Mouse (Mus musculus): ENCODE measurements around the gene Elk3. TPM values are rescaled to one million over a fixed set of nuclear protein-coding genes. Genes with fewer than 3 reads are reported as not detected.

Gene Elk3
- polyA plus RNA-seq, 1 experiment: 10.8 TPM

DNA sequence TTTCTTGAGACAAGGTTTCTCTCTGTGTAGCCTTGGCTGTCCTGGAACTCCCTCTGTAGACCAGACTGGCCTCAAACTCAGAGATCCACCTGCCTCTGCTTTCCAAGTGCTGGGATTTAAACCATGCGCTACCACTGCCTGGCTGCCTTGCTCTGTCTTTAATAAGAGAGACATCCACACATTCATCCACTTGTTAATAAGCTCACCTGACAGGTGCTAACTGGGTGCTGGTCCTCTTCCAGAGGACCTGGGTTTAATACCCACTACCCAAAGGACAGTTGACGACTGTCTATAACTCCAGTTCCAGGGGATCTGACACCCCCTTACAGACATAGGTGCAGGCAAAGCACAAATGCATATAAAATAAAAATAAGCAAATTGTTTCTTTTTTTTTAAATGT lies 13.5 kb upstream of the Elk3 start:
- no peak overlapping the region for H3K4me3 ChIP-seq (ENCODE audit: low read depth, low read length)
- H3K36me3 ChIP-seq (ENCODE audit: control insufficient read depth, insufficient read depth, low read length): no peaks in the 10 kb centered on the region
- peaks cover 4% of the 10 kb centered on the region; the same call in 1 of the 2 replicates for H3K4me1 ChIP-seq (ENCODE audit: control insufficient read depth, insufficient read depth, insufficient read length, low read length)
- TF ChIP-seq CTCF (IDR thresholded peaks at IDR 0.05; ENCODE audit: extremely low read depth, insufficient read length, insufficient replicate concordance, low read depth, low read length): no peak
- no peak for TF ChIP-seq POLR2A (IDR thresholded peaks at IDR 0.05; ENCODE audit: low read depth, low read length)
- H3K27me3 ChIP-seq (ENCODE audit: control insufficient read depth, insufficient read depth, low read length): no peaks in the 10 kb centered on the region
- no peak overlapping the region for H3K27ac ChIP-seq (ENCODE audit: insufficient read depth, low read depth, low read length)
- WGBS: 94% methylated on average over 2 of the region's 2 CpGs

DNA sequence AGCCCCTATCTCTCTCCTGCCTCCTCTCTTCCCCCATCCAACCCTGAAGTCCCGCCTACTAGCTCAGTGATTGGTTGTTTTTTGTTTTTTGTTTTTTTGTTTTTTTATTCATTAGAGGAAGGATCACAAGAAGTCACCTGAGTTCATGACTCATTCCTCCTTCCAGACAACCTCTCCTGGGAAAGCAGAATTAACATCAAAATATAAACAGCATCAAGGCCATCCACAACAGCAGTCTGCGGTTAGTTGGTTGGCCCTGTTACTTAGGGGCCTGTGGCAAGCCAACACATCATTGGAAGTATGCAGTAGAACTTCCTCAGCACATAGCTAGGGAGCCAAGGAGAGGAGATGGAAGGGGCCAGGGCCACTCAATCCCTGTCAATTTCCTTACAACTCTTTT lies 12.7 kb upstream of the Elk3 start:
- H3K27ac ChIP-seq (ENCODE audit: insufficient read depth, low read depth, low read length): no peak overlapping the region
- H3K4me1 ChIP-seq (ENCODE audit: control insufficient read depth, insufficient read depth, insufficient read length, low read length): peaks cover 4% of the 10 kb centered on the region; the same call in 1 of the 2 replicates
- WGBS: 92% methylated on average over 2 of the region's 2 CpGs
- no peak for TF ChIP-seq POLR2A (IDR thresholded peaks at IDR 0.05; ENCODE audit: low read depth, low read length)
- TF ChIP-seq CTCF (IDR thresholded peaks at IDR 0.05; ENCODE audit: extremely low read depth, insufficient read length, insufficient replicate concordance, low read depth, low read length): no peak
- H3K36me3 ChIP-seq (ENCODE audit: control insufficient read depth, insufficient read depth, low read length): no peaks in the 10 kb centered on the region
- H3K27me3 ChIP-seq (ENCODE audit: control insufficient read depth, insufficient read depth, low read length): no peaks in the 10 kb centered on the region
- H3K4me3 ChIP-seq (ENCODE audit: low read depth, low read length): no peak overlapping the region

DNA sequence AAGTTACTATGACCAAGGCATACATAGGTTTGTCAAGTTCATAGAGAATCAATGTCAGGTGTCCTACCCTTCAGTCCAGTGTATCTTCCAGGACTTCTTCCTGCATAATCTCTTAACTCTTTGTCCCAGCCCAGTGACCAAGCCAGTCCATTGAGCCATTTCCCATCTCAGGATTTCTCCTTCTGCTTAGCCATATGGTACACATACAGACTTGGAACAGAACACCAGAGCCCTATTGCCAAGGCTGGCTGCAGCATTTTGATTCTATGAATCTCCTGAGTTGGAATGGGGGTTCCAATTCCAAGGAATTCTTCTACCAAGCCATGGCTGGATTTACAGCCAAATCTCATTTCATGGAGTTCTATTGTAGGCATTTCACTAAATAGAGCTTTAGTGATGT lies 10.8 kb upstream of the Elk3 start:
- Histone ChIP-seq H3K27ac (ENCODE audit: insufficient read depth, low read depth, low read length) (no peak overlapping the region), H3K27me3 (ENCODE audit: control insufficient read depth, insufficient read depth, low read length) (no peaks in the 10 kb centered on the region), H3K36me3 (ENCODE audit: control insufficient read depth, insufficient read depth, low read length) (no peaks in the 10 kb centered on the region), H3K4me3 (ENCODE audit: low read depth, low read length) (no peak overlapping the region), H3K4me1 (ENCODE audit: control insufficient read depth, insufficient read depth, insufficient read length, low read length) (peaks cover 4% of the 10 kb centered on the region; the same call in 1 of the 2 replicates)
- TF ChIP-seq POLR2A (IDR thresholded peaks at IDR 0.05; ENCODE audit: low read depth, low read length) (no peak), CTCF (IDR thresholded peaks at IDR 0.05; ENCODE audit: extremely low read depth, insufficient read length, insufficient replicate concordance, low read depth, low read length) (no peak)

GRCm38 (mm10) chr10:93320148-93320547 lies 9.2 kb upstream of the Elk3 start:
- H3K27me3 ChIP-seq (ENCODE audit: control insufficient read depth, insufficient read depth, low read length): no peaks in the 10 kb centered on the region
- H3K4me1 ChIP-seq (ENCODE audit: control insufficient read depth, insufficient read depth, insufficient read length, low read length): no peaks in the 10 kb centered on the region; the same call in 1 of the 2 replicates
- no peak overlapping the region for H3K4me3 ChIP-seq (ENCODE audit: low read depth, low read length)
- WGBS: 64% methylated on average over 4 of the region's 4 CpGs
- H3K27ac ChIP-seq (ENCODE audit: insufficient read depth, low read depth, low read length): no peak overlapping the region
- TF ChIP-seq POLR2A (IDR thresholded peaks at IDR 0.05; ENCODE audit: low read depth, low read length): no peak
- TF ChIP-seq CTCF (IDR thresholded peaks at IDR 0.05; ENCODE audit: extremely low read depth, insufficient read length, insufficient replicate concordance, low read depth, low read length): no peak
- no peaks in the 10 kb centered on the region for H3K36me3 ChIP-seq (ENCODE audit: control insufficient read depth, insufficient read depth, low read length)

DNA sequence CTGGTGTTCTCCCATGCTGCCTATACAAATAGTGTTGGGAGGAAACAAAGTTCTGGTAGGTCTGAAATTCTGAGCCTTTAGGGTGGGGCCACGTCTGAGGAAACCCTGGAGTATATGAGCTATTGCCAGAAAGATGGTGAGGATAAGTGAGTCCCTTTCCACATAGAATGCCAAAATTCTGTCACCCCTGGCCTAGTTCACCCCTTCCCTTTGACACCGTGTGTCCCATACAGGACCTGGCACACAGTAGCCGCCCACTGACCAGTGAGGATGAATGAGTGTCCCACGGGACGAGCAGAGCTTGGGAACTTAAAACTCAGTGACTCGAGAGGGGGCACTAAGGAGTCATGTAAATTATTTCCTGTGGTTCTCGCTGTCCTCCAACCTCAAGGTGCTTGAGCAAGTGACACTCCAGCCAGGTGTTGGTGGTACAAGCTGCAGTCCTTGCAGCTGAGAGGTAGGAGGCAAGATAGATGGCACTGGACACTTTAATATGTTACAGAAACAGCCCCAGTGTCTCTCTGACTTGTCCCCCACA lies 8.7 kb upstream of the Elk3 start:
- Histone ChIP-seq H3K36me3 (ENCODE audit: control insufficient read depth, insufficient read depth, low read length) (no peaks in the 10 kb centered on the region), H3K4me1 (ENCODE audit: control insufficient read depth, insufficient read depth, insufficient read length, low read length) (no peaks in the 10 kb centered on the region; the same call in 1 of the 2 replicates), H3K27me3 (ENCODE audit: control insufficient read depth, insufficient read depth, low read length) (no peaks in the 10 kb centered on the region), H3K4me3 (ENCODE audit: low read depth, low read length) (no peak overlapping the region), H3K27ac (ENCODE audit: insufficient read depth, low read depth, low read length) (no peak overlapping the region)
- no peak for TF ChIP-seq CTCF (IDR thresholded peaks at IDR 0.05; ENCODE audit: extremely low read depth, insufficient read length, insufficient replicate concordance, low read depth, low read length)
- TF ChIP-seq POLR2A (IDR thresholded peaks at IDR 0.05; ENCODE audit: low read depth, low read length): no peak
- 68% methylated on average over 7 of the region's 7 CpGs for WGBS

DNA sequence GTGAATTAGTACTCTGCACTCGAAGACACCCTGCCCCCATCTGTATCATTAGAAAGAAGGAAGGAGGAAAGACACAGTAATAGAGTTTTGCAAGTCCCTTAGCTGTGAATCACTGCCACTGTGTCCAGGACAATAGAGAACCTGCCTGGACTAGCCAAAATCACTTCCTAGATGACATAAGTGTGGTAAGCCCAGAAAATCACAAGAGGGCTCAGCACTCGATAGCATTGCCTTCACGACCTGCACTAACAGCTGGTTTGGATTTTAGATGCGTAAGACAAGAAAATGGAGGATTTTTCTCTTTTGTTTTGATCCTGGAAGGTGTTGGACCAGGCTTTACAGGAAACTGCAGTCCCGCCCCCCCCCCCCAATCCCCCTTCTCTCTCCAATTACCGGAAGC lies 6.0 kb upstream of the Elk3 start:
- WGBS: 57% methylated on average over 6 of the region's 6 CpGs
- Histone ChIP-seq H3K36me3 (ENCODE audit: control insufficient read depth, insufficient read depth, low read length) (no peaks in the 10 kb centered on the region), H3K27ac (ENCODE audit: insufficient read depth, low read depth, low read length) (no peak overlapping the region), H3K4me1 (ENCODE audit: control insufficient read depth, insufficient read depth, insufficient read length, low read length) (no peaks in the 10 kb centered on the region; the same call in 1 of the 2 replicates), H3K27me3 (ENCODE audit: control insufficient read depth, insufficient read depth, low read length) (no peaks in the 10 kb centered on the region), H3K4me3 (ENCODE audit: low read depth, low read length) (no peak overlapping the region)
- TF ChIP-seq POLR2A (IDR thresholded peaks at IDR 0.05; ENCODE audit: low read depth, low read length) (no peak), CTCF (IDR thresholded peaks at IDR 0.05; ENCODE audit: extremely low read depth, insufficient read length, insufficient replicate concordance, low read depth, low read length) (no peak)

- H3K4me3 ChIP-seq (ENCODE audit: low read depth, low read length): no peak overlapping the region
- no peaks in the 10 kb centered on the region for H3K36me3 ChIP-seq (ENCODE audit: control insufficient read depth, insufficient read depth, low read length)
- H3K27me3 ChIP-seq (ENCODE audit: control insufficient read depth, insufficient read depth, low read length): peaks cover 21% of the 10 kb centered on the region
- peaks cover 2% of the 10 kb centered on the region; the same call in 1 of the 2 replicates for H3K4me1 ChIP-seq (ENCODE audit: control insufficient read depth, insufficient read depth, insufficient read length, low read length)
- TF ChIP-seq POLR2A (IDR thresholded peaks at IDR 0.05; ENCODE audit: low read depth, low read length) (no peak), CTCF (IDR thresholded peaks at IDR 0.05; ENCODE audit: extremely low read depth, insufficient read length, insufficient replicate concordance, low read depth, low read length) (no peak)
- H3K27ac ChIP-seq (ENCODE audit: insufficient read depth, low read depth, low read length): no peak overlapping the region
- 18% methylated on average over 4 of the region's 4 CpGs for WGBS
Observed at GRCm38 (mm10) chr10:93311576-93311975, 641 bp upstream of the Elk3 start.

Data from small intestine, adult 2 months (tissue).